Mouse (Mus musculus) G1E (cell line): ENCODE results near the gene C2cd3.

Experiments
- CTCF ChIP-seq: IDR thresholded peaks from 2 replicates; pipeline ENCODE4 v1.5.1; 2012; ENCODE audit warnings: low read depth, low read length, inconsistent platforms, mixed read lengths
- TAL1 ChIP-seq: conservative IDR thresholded peaks from 2 replicates; pipeline ENCODE4 v1.6.1; 2012; ENCODE audit warnings: low read depth, low read length, inconsistent platforms, mixed read lengths

DNA sequence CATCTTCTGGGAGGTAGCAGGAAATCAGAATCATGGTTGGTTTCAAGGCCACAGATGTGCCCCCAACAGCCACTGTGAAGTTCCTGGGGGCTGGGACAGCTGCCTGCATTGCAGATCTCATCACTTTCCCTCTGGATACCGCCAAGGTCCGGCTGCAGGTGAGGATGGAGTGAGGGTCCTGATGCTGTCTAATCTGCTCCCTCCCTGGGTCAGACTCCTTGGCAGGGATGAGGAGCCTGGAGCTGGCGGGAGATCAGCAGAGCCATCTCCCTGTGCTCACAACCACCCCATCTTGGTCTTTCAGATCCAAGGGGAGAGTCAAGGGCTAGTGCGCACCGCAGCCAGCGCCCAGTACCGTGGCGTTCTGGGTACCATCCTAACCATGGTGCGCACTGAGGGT, 124.8 kb downstream of the C2cd3 start:
- TF ChIP-seq CTCF (no peak), TAL1 (no peak)
